Mouse (Mus musculus) limb, embryonic 12.5 days (tissue): ENCODE results near the gene Gen1. TPM values are rescaled to one million over a fixed set of nuclear protein-coding genes. Genes with fewer than 3 reads are reported as not detected.

ENCODE experiments used
- ATAC-seq: fragments of 200-750 bp; cut with Nextera tagmentation; 2 replicates; pipeline ENCODE4 v1.8.0; 2017; ENCODE audit warnings: low read depth, moderate TSS enrichment; ENCODE audit not compliant: insufficient number of reproducible peaks, insufficient read depth, low FRiP score, low TSS enrichment
- H3K27ac ChIP-seq: fragments of 300-500 bp; sonication (generic); 2 replicates; pipeline ENCODE4 v1.5.1; 2016; ENCODE audit warnings: mild to moderate bottlenecking, moderate library complexity
- H3K27me3 ChIP-seq: fragments of 300-500 bp; sonication (generic); 2 replicates; pipeline ENCODE4 v1.6.1; 2016; ENCODE audit warnings: mild to moderate bottlenecking, moderate library complexity
- H3K36me3 ChIP-seq: fragments of 300-500 bp; sonication (generic); 2 replicates; pipeline ENCODE4 v1.6.1; 2016; ENCODE audit warnings: mild to moderate bottlenecking, moderate library complexity
- H3K4me1 ChIP-seq: fragments of 300-500 bp; sonication (generic); replicated peaks from 2 replicates; pipeline ENCODE4 v1.6.1; 2016
- H3K4me2 ChIP-seq: fragments of 300-500 bp; sonication (generic); 2 replicates; pipeline ENCODE4 v1.6.1; 2016; ENCODE audit warnings: mild to moderate bottlenecking, moderate library complexity
- H3K4me3 ChIP-seq: fragments of 300-500 bp; sonication (generic); replicated peaks from 2 replicates; pipeline ENCODE4 v1.5.1; 2016; ENCODE audit warnings: mild to moderate bottlenecking
- H3K9ac ChIP-seq: fragments of 300-500 bp; sonication (generic); replicated peaks from 2 replicates; pipeline ENCODE4 v1.6.1; 2016; ENCODE audit warnings: mild to moderate bottlenecking, moderate library complexity
- H3K9me3 ChIP-seq: fragments of 300-500 bp; sonication (generic); 2 replicates; pipeline ENCODE4 v1.6.1; 2016; ENCODE audit warnings: mild to moderate bottlenecking, moderate library complexity
- WGBS: fragments of 180-500 bp; shearing (Covaris S2); methylation state at CpG from one replicate; pipeline ENCODE4 v1.1.7; 2016; 5-methylcytosine and 5-hydroxymethylcytosine counted together
- polyA plus RNA-seq: library from polyadenylated mRNA; unstranded; fragments of >200 nt; fragmentation: Nextera tagmentation; extraction: Ambion mirVana; gene quantifications from 2 replicates; pipeline ENCODE4 v1.2.1, GENCODE M21; 2016

Gen1 gene
- polyA plus RNA-seq, 1 experiment from 2014 or later, result 14.3 TPM

DNA sequence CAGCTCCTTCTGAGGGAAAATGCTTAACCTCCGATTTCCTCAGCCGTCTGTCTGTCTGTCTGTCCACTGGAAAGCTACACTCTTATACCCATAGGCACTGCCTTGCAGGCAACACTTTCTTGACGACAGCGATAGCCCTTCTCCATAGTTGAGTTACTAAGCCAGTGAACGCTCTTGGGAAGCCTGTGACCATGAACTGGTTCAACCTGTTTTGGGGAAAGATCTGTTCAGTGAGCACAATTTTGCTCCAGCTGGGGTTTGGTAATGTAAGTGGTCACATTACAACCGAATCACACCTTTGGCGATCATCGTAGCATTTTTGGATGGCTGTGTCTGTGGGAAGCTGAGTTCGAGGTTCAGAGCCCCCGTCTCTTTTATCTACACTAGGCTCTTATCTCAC is 42.5 kb downstream of the Gen1 start:
- no peak overlapping the region for H3K27ac ChIP-seq
- peaks cover 9% of the 10 kb centered on the region for H3K4me1 ChIP-seq
- WGBS, result 83% methylated on average over 10 of the region's 10 CpGs
- H3K36me3 ChIP-seq, result no peaks in the 10 kb centered on the region
- no peak overlapping the region for H3K9ac ChIP-seq
- H3K4me3 ChIP-seq, result no peak overlapping the region
- H3K4me2 ChIP-seq, result no peak overlapping the region
- H3K9me3 ChIP-seq, result no peaks in the 10 kb centered on the region
- no peak for ATAC-seq
- no peaks in the 10 kb centered on the region for H3K27me3 ChIP-seq

DNA sequence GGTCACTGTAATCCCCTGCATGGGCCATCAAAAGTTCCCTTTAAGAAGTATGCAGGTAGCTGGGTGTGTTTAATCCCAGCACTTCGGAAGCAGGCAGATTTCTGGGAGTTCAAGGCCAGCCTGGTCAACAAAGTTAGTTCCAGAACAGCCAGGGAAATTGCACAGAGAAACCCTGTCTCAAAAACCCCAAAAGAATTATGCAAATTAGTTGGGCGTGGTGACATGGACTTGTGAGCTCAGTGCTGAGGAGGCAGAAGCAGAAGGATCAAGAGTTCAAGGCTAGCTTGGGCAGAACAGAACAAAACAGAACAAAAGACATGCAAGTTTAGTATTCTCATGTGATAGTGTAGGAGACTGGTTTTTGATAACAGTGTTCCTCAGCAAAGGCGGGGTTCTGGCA is 43.0 kb downstream of the Gen1 start:
- no peaks in the 10 kb centered on the region for H3K9me3 ChIP-seq
- no peaks in the 10 kb centered on the region for H3K27me3 ChIP-seq
- H3K27ac ChIP-seq, result peak overlapping the region; percentile 81
- H3K4me2 ChIP-seq, result no peak overlapping the region
- H3K36me3 ChIP-seq, result no peaks in the 10 kb centered on the region
- H3K9ac ChIP-seq, result no peak overlapping the region
- WGBS, result 54% methylated on average over 3 of the region's 3 CpGs
- no peak overlapping the region for H3K4me3 ChIP-seq
- H3K4me1 ChIP-seq, result peaks cover 9% of the 10 kb centered on the region
- ATAC-seq, result no peak

DNA sequence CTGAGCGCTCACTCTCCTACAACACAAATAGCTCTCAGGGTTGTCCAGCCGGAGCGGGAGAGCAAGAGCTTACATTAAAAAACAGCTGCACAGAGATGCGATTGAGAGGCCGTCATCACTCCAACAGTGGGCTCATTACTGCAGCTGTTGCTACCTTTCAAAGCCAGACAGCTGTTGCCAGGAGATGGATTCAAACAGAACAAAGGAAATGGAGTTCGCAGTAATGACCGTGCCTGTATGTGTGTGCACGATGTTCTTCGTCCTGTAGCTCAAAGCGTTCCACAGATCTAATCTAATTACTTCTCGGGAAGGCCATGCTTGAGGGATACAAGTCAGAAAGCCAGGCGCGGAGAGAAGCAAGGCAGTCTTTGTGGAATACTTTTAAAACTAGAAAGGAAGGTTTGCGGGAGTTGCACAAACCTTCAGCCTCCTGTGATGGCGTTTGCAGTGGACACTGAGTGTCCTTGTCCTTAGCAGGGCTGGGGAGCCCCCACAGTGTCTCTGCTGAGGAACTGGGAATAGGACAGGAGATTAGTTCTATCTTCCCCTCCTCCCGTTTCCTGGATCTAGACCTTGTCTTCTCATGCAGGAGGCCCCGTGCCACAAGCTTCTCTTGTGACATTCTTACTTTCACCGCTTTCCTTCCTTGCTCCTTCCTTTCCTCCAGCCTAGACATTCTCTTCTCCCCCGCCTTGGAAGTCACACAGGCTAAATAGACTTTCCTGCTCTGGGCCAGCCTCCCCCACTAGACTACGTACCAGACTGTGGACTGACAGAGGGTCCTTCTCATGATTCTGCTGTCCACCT is 43.9 kb downstream of the Gen1 start:
- 33% methylated on average over 20 of the region's 20 CpGs for WGBS
- peaks cover 9% of the 10 kb centered on the region for H3K4me1 ChIP-seq
- ATAC-seq, result peak; percentile 80
- no peaks in the 10 kb centered on the region for H3K9me3 ChIP-seq
- H3K4me2 ChIP-seq, result peak overlapping the region; percentile 35
- H3K27me3 ChIP-seq, result no peaks in the 10 kb centered on the region
- H3K36me3 ChIP-seq, result no peaks in the 10 kb centered on the region
- peak overlapping the region; percentile 81 for H3K27ac ChIP-seq
- H3K9ac ChIP-seq, result peak overlapping the region; percentile 28; the same call in 1 of the 2 replicates
- H3K4me3 ChIP-seq, result no peak overlapping the region

DNA sequence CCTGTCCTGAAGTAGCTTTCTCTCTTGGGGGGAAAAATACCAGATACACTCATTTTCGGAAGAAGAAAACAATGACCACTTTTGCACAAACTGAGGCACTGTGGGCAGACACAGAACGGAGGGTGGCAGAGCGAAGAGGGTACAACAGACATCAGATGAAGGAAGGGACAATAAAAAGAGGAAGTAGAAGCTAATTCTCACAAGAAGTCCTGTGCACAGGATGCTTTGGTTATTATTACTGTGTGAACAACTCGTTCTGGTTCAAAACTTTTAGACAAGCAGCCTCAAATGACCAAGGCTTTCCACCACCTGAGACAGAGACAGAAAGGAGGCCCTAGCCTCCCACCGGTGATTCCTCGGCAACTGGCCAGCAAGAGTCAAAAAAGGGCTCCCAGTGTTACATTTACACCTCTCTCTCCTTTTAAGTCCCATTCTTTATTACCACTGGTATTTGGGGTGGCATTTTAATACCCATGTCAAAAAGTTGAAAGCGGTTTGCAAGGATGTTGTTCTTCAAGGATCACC is 47.8 kb downstream of the Gen1 start:
- Histone ChIP-seq H3K9me3 (no peaks in the 10 kb centered on the region), H3K36me3 (no peaks in the 10 kb centered on the region), H3K4me1 (peaks cover 9% of the 10 kb centered on the region), H3K4me2 (no peak overlapping the region), H3K4me3 (no peak overlapping the region), H3K27ac (no peak overlapping the region), H3K9ac (no peak overlapping the region), H3K27me3 (no peaks in the 10 kb centered on the region)
- WGBS, result 44% methylated on average over 7 of the region's 7 CpGs
- ATAC-seq, result no peak

DNA sequence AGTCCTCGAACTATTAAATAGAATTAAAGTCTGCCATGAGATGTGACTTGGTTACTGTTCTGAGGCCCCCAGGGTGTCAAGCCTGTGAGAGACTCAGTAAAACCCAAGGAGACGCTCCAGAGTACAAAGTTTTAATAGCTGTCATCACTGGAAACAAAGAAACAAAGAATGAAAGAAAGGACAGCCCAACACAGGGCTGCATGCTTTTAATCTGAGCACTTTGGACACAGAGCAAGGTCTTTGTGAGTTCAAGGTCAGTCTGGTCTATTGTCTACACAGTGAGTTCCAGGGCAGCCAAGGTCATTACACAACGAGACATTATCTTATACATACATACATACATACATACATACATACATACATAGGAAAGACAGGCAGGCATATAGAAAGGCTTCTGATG is 49.1 kb downstream of the Gen1 start:
- Histone ChIP-seq H3K27ac (no peak overlapping the region), H3K36me3 (no peaks in the 10 kb centered on the region), H3K27me3 (no peaks in the 10 kb centered on the region), H3K4me3 (no peak overlapping the region), H3K9me3 (no peaks in the 10 kb centered on the region), H3K4me1 (peaks cover 2% of the 10 kb centered on the region; the same call in 1 of the 2 replicates), H3K4me2 (no peak overlapping the region), H3K9ac (no peak overlapping the region)
- WGBS, result 72% methylated on average over 3 of the region's 3 CpGs
- ATAC-seq, result no peak

DNA sequence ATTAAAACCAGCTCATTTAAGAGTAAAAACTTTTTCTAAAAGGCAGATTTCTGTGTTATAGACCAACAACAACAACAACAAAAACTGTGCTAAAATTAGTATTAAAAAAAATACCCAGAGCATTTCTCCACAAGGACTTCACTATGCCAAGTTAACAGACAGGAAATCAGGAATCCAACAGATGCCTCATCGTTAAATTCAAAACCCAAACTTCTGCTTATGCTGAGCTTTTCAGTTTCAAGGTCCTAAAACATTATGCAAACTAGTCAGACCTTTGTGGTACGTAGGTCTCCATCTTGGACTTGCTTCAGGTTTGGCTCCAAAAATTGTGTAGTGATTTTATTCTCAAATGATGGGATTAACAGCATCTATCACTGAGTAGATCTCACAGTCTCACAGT is 50.0 kb downstream of the Gen1 start:
- Histone ChIP-seq H3K4me2 (no peak overlapping the region), H3K36me3 (no peaks in the 10 kb centered on the region), H3K9me3 (no peaks in the 10 kb centered on the region), H3K27ac (no peak overlapping the region), H3K9ac (no peak overlapping the region), H3K4me3 (no peak overlapping the region), H3K27me3 (no peaks in the 10 kb centered on the region), H3K4me1 (no peaks in the 10 kb centered on the region; the same call in 1 of the 2 replicates)
- ATAC-seq, result no peak
- 88% methylated on average over 2 of the region's 2 CpGs for WGBS

DNA sequence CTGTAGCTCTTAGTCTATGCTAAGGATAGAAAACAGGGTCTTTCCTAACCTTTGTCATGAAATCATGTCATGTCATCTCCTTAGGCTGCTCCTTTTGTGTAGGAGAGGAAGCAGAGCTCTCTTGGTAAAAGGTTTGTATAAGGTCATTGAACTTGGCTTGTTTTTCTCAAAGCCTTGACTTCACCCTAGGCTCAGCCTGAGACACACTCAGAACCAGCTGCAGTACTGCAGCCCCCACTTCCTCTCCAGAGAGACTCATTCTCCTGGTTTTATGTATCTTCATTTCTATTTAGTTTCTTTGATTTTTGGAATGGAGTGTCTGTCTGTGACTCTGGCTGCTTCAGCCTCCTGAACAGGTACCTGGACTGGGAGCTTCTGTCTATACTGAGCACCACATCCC is 50.8 kb downstream of the Gen1 start:
- H3K9me3 ChIP-seq, result no peaks in the 10 kb centered on the region
- no peaks in the 10 kb centered on the region for H3K27me3 ChIP-seq
- no peaks in the 10 kb centered on the region for H3K36me3 ChIP-seq
- H3K9ac ChIP-seq, result no peak overlapping the region
- no peak overlapping the region for H3K4me3 ChIP-seq
- H3K27ac ChIP-seq, result no peak overlapping the region
- H3K4me1 ChIP-seq, result no peaks in the 10 kb centered on the region; the same call in 1 of the 2 replicates
- no peak overlapping the region for H3K4me2 ChIP-seq
- no peak for ATAC-seq

DNA sequence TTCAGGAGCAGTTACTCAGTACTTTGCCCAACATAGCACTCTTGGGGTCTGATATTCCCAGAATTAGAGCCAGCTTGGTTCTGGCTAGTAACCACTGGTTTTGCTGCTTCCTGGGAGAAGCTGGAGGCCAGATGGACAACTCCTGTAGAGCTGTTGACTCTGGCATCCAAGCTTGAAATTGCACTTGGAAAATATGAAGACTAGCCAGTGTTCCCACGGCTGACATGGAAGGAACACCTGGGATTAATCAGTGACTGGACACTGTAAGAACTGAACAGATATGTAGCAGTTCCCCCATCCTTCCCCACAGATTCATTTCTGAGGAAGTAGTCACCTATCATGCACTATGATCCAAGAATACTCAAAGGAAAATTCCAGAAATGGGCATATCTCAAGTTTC is 52.7 kb downstream of the Gen1 start:
- 39% methylated on average over 1 of the region's 1 CpGs for WGBS
- peaks cover 8% of the 10 kb centered on the region; the same call in 1 of the 2 replicates for H3K4me1 ChIP-seq

DNA sequence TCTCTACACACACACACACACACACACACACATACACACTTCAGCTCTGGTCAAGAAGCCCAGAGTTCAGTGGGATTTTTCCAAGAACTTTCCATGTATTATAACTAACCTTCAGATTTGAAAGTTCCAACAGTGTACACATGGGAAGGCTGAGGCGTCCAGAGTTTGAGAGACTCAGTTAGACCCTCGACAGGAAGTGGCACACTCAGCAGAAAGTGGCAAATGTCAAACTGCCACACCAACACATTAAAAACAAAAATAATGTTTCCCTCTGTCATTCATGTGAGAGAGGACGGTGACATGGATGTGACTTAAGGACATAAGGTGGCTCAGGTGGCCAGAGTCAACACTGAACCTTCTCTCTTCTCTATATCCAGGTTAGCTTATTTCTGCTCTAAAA is 55.2 kb downstream of the Gen1 start:
- 49% methylated on average over 3 of the region's 3 CpGs for WGBS

More for the DNA sequence above, 52.7 kb downstream of the Gen1 start:
- no peak for ATAC-seq
- Histone ChIP-seq H3K4me2 (no peak overlapping the region), H3K36me3 (no peaks in the 10 kb centered on the region), H3K27me3 (0 out of 2 replicates have a peak, but pooled peaks cover 9% of the 10 kb centered on the region), H3K4me3 (no peak overlapping the region), H3K27ac (no peak overlapping the region), H3K9me3 (no peaks in the 10 kb centered on the region), H3K9ac (no peak overlapping the region)

DNA sequence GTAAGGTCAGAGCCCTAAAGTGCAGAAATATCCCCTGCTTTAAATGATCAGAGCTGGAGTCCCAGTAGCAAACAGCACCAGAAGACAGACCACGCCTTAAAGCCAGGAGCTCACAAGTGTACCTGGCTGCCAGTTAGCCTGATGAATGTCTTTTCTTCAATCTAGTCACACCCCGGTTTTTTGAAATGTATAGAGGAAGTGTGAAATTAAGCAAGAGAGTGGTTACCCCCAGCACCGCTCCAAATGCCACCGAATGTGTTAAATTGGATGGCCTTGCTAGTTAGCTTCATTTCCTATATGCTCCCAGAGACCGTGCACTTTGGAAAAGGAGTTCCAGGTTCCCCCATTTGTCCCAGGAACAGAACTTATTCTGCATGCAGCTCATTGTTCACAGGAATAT is 56.0 kb downstream of the Gen1 start:
- peaks cover 8% of the 10 kb centered on the region; the same call in 1 of the 2 replicates for H3K4me1 ChIP-seq
- ATAC-seq, result no peak
- no peaks in the 10 kb centered on the region for H3K9me3 ChIP-seq
- H3K27ac ChIP-seq, result no peak overlapping the region
- 0 out of 2 replicates have a peak, but pooled peaks cover 9% of the 10 kb centered on the region for H3K27me3 ChIP-seq
- 26% methylated on average over 5 of the region's 5 CpGs for WGBS
- H3K4me2 ChIP-seq, result no peak overlapping the region
- no peak overlapping the region for H3K9ac ChIP-seq
- H3K4me3 ChIP-seq, result no peak overlapping the region
- no peaks in the 10 kb centered on the region for H3K36me3 ChIP-seq

More for the DNA sequence above, 55.2 kb downstream of the Gen1 start:
- Histone ChIP-seq H3K9ac (no peak overlapping the region), H3K4me1 (peaks cover 8% of the 10 kb centered on the region; the same call in 1 of the 2 replicates), H3K27me3 (0 out of 2 replicates have a peak, but pooled peaks cover 9% of the 10 kb centered on the region), H3K4me2 (no peak overlapping the region), H3K4me3 (no peak overlapping the region), H3K27ac (no peak overlapping the region), H3K9me3 (no peaks in the 10 kb centered on the region), H3K36me3 (no peaks in the 10 kb centered on the region)
- ATAC-seq, result no peak

DNA sequence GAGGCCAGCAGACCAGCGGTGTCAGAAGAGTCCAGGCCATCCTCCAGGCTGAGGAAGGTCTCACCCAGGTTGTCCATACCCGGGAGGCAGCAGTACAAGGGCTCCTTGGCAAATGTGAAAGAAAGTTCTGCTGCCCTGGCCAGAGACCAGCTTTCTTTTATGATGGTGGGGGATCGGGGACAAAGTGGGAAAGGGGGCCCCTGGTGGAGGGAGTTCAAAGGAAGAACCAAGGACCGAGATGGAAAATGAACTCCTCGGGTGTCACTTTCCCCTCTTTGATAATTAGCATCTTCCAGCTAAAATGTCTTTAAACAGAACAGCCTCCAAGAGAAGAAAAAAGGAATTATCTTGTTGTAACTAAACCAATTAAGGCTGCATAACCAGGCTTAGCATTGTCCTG is 56.7 kb downstream of the Gen1 start, which contains the start of gene Msgn1:
Gene Msgn1 (minus strand): TSS at position 101 of the 400 bp plus-strand sequence.
- Histone ChIP-seq H3K4me1 (peaks cover 8% of the 10 kb centered on the region; the same call in 1 of the 2 replicates), H3K4me3 (no peak within 1 kb of the TSS), H3K9me3 (no peaks in the 10 kb centered on the region), H3K9ac (no peak within 1 kb of the TSS), H3K27ac (no peak within 1 kb of the TSS), H3K36me3 (no peaks in the 10 kb centered on the region), H3K4me2 (no peak within 1 kb of the TSS), H3K27me3 (0 out of 2 replicates have a peak, but pooled peaks cover 9% of the 10 kb centered on the region)
- ATAC-seq, result no peak
- WGBS, result 14% methylated on average over 5 of the region's 5 CpGs
